Mouse (Mus musculus) erythroblast, embryonic 14.5 days (primary cell): ENCODE data around the gene Kcnj9.

Experiments
- GATA1 ChIP-seq: IDR thresholded peaks from 2 replicates; pipeline ENCODE4 v1.6.1; 2012; ENCODE audit warnings: low read length, inconsistent platforms, mixed read lengths
- TAL1 ChIP-seq: IDR thresholded peaks from 3 replicates; pipeline ENCODE4 v1.6.1; 2012; ENCODE audit warnings: low read length, inconsistent platforms, mixed read lengths

- TF ChIP-seq GATA1 (no peak), TAL1 (no peak)
Observed at GRCm38 (mm10) chr1:172281522-172282254, 47.4 kb downstream of the Kcnj9 start.
